Mouse (Mus musculus) embryo, embryonic 9.5 days (tissue): ENCODE data around the gene Ankfn1.
A peak's percentile ranks its signal among the peaks of the same experiment; 100 is the strongest.

Experiments used
- DNase-seq: peaks from one replicate; pipeline ENCODE4 v3.0.0-alpha.2; 2017; ENCODE audit errors: extremely low spot score

Gene Ankfn1

DNA sequence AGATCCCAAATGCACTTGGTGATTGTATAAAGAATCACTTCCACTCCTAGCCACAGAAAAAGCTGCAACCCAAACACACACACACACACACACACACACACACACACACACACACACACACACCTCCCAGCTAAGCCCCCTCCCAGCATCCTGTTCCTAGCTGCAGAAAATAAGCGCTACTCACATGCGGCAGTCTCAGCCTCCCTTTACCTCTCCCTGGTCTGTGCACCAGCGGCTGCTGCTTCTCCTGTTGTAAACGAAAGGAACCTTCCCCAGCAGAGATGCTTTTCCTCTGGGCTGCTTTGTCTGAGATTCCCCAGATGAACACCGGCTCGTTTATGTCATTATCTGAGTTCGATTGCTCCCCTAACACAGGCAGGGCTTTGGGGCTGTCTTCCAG lies at the start of gene Ankfn1:
Ankfn1 (minus strand) TSS at position 223 of the 400 bp plus-strand sequence.
- DNase-seq, result no peak

DNA sequence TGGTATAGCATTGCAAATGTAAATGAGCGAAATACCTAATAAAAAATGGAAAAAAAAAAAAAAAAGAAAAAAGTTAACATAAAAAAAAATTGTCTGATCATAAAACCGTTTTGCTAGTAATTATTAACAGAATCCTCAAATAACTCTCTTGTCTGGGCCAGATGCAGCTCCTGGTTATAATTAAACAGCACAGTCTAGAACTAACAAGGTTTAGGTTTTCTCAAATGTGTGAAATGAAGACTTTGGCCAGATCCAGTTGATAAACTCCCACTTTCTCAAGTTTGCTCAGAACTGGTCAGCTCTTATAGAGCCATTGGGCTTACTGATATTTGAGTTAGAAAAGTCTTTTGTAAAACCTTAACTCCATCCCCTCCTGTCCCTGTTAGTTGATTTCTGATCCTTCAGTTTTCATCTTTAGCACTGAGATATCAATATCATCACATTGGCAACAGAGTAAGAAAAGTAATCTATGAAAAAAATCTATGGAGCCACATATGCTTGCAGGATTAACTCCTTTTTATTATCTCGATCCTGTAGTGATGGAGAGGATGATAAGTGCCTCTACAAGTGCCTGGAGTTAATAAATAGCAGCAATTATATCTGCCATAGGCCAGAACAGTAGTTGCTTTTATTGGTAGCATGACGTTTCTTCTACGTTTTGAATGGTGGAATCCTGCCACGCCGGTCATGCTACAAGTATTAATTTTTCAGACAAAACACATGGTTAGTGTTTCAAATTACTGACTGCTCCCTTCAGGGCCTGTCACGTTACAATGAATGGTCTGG lies 46.4 kb upstream of the Ankfn1 start:
- no peak for DNase-seq

DNA sequence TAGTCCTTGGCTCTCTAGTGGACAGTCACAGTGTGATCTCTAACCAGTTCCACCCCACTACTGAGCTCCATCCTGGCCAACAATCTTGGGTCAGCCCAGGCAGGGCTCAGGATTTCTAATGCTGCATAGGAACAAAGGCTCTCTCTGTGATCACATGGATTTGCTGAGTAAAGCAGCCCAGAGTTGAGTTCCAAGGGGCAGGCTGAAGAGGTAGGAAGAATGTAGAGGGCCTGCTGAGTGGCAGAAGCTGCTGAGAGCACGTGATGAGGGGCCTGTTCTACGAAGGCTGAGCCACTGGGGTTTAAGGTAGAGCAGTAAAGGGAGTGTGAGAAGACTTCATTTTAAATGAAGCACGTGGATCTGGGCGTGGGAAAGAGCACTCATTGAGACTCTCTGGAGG lies 41.1 kb upstream of the Ankfn1 start:
- no peak for DNase-seq

DNA sequence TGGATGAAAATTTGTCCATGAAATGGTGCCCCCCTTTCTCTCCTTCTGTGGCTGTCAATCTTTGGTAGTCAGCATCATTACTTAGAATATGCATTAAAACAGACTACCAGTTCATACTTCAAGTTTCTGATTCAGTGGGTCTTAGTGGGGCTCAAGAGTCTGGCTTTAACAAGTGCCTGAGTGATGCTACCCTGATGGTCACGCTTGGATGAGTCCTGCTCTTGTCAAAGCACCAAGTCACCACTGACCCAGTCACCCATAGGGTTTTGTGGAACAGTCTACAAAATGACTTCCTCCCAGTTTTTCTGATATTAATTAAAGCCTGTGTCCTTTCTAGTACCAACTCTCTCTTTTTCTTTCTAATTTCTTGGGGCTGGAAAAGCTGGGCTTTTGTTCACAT lies 34.0 kb upstream of the Ankfn1 start:
- DNase-seq, result no peak

DNA sequence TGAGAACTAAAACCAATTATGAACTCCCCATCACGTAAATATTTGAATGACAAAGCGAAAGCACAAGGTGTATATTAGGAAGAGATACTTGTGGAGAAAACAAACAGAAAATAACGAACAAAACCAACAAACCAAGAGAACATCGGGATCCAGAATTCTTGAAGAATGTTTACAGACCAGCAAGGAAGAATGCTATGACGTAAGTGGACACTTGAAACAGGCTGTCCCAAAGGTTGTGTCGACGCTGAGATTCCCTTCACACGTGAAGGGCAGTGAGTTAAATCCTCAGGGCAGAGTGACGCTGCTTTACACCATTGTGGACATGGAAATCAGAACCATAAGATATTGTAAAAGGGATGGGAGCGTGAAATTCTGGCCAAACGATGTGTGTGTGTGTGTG lies 30.5 kb upstream of the Ankfn1 start:
- no peak for DNase-seq

DNA sequence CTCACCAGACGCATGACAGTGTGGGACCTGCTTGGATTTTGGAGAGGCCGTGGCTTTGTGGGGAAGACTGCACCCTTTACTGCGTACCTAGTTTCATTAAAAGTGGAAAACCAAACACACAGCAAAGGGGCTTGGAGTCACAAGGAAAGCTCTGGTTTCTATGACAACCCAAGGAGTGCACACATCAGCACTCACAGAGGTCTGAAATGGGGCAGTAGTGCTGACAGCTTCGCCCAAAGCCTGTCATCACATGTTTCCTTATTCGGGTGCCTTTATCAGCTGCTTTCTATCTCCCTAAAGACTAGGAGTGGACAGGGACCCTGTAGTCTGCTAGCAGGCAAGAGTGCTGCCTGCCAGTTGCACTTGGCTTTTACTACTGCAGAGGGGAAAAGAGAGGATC lies 27.4 kb upstream of the Ankfn1 start:
- DNase-seq, result peak; percentile 10

DNA sequence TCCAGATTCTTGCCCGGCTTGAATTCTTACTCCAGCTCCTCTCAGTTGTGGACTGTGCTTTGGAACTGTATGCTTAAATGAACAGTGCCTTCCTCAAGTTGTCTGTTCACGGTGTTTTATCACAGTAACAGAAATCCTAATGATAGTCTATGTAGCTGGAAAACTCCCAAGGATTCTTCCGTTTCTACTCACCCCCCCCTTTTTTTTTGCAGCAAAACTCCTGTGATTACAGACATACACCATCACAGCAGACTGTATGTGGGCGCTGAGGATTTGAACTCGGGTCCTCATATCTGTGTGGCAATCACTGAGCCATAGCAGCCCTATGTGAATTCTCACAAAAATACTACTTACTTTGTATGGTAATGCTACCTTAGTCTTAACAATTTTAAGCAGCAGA lies 26.5 kb upstream of the Ankfn1 start:
- no peak for DNase-seq

DNA sequence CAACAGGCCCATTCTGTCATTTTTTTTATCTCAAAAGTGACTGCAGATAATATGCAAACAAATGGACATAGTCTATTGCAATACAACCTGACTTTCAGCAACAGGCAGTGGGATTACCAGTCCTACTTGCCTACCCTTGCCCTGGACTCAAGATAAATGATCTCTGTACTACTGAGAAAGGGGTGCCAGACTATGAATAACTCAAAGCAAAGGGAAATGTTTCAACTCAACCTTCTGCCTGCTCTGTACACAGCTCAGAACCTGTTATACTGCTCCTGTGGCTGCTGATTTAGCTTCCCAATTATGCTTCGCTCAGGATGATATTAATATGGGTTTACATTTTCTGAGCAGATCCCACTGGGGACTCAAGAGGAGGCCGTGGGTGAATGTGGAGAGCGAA lies 15.3 kb upstream of the Ankfn1 start:
- no peak for DNase-seq

DNA sequence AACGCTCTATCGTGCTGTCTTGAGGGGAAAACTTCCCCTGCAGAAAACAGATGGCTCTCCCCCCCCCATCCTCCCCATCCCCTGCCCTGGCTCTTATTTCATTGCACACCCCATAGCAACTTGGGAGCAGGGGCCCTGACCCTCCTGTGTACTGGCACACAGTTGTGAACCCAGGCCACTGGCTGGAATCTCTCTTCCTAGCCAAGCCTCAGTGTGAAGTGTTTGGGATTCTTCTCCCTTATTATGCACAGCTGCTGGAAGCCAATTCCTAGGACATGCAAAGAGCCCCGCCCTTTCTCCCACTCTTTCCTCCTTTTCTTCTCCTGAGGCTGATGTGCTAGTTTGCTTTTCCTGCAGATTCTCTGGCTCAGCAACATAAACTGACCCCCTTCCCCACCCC lies 1.4 kb downstream of the Ankfn1 start:
- no peak for DNase-seq

DNA sequence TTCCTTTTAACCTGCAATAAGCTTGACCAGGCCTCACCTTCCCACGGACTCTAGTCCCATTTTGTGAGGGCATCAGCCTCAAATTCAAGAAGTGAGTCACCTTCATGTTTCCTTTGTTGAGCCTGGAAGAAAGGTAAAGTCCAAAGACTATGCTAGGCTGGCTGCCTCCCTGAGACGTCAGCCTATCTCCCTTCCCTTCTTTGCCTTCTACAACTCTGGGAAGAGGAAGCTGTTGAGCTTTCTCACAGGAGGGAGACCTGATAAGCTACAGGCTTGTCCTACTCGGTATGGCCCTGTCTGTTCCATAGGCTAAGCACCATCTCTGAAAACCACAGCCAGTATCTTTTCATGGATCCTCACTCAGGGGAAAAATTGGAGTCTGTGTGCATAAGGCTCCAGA lies 2.5 kb downstream of the Ankfn1 start:
- no peak for DNase-seq

DNA sequence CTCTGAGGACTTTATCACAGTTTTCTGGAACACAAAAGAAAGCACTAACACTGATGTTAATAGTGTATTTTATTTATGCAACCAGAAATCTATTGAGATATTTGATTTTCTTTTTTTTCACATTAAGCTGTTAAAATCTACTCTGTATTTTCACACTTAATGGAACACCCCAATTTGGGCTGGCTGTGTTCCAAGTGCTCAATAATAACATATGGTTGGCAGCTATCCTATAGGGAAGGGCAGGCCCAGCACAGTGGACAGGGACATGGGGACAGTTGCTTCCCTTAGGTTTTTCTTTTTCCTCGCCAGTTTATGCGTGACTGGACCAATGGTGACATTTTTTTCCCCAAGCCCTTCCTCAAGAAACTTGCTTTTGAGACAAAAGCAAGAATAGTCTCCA lies 4.5 kb downstream of the Ankfn1 start:
- no peak for DNase-seq

DNA sequence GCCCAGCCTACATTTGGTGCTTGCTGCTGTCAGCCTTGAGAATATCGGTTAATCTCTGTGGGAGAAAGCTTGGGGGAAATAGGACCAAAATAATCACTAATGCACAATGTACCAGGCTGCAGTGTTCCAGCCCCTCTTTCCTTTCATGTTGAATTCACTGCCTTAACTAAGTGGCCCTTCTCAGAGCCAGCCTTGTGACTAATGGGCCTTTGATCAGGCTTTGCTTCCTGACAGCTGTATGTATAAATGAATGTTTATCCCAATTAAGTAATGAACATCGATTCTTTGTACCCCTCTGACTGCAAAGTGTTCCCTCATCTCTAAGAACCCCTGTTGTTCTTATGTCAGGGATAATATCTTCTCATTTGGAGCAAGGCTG lies 11.7 kb downstream of the Ankfn1 start:
- no peak for DNase-seq

DNA sequence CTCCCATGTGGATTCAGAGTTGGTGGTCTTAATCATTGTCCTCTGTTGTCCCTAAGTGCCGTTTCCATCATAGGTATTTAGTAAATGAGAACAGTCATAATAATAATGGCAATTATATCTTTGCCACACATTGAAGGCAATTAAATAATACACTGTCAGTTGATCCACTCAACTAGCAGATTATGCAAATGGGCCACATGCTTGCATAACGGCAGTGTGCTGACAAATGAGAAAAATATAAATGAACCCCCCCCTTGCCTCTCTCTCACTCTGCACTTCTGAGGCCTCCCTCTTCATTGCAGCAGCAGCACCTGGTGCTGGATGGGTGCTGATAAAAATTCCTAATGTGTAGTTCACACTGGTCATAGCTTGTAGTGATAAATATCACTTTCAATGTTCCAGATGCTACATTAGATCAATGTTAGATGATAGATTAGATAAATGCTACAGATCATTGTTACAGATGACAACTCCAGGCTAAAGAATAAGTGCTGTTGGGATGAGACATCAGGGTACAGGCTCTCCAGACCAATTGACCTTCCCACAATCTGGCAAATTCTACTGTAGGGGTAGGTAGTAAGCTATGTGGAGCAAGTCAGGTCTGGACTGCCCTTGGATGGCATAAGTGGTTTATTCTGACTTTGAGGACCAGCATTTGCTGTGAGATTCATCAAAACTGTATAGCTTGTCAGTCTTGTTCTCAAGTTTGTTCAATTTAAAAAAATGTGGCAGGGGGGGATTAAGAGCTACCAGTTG lies 12.3 kb downstream of the Ankfn1 start:
- DNase-seq, result no peak

DNA sequence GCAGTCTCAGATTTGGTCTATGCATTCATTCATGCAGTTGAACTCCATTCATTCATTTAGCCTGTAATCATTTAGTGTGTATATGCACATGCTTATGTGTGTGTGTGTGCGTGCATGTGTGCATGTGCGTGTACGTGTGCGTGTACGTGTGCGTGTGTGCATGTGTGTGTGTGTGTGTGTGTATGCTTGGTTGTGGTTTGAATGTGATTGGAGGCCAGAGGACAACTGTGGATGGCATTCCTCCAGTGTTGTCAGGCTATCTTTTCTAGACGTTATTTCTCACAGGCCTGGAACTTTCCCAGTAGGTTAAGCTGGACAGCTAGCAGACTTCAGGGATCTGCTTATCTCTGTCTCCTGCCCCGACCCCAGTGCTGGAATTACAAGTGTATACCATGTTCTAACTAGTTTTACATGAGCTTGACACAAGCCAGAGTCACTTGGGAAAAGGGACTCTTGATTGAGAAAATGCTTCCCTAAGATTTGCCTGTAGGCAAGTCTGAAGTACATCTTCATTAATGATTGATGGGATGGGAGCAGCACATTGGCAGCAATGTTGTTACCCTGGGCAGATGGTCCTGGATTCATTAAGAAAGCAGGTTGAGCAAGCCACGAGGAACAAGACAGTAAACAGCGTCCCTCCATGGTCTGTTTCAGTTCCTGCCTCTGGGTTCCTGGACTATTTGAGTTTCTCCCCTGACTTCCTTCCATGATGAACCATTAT lies 43.3 kb downstream of the Ankfn1 start:
- no peak for DNase-seq

DNA sequence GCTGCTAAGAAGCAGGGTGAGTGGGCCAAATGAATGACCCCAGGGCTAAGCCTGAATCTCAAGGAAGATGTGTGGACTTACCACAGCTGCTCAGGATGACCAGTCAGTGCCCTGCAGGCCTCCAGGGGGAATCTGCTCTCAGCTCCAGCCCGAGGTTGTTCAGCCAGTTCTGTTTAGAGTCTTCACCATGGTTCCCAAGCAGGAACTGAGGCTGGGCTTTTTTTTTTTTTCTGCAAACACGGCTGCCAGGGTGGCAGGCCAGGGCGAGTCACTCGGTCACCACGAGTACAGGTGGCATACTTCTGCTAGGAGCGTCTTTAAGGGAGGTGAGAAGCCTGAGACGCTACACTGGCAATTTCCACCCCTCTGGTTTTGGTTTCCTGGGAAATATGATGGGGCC lies 43.9 kb downstream of the Ankfn1 start:
- no peak for DNase-seq

DNA sequence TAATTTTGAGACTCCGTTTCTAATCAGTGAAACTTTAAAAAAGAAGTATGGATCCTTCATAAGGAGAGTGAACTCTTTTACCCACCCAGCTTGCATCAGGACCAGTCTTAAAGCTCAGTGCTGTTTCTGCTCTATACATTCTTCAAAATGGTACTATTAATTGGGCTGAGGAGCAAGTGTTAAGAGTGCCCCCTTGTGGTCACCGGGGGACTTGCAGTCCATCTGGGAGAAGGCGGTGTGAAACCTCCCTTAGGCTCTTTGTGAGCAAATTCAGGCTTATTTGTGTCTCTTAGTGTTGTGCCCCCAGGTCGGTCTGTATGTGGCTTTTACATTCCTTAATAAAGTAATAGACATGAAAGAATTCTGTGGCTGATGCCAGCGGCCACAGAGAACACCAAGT lies 56.6 kb downstream of the Ankfn1 start:
- DNase-seq, result peak; percentile 75

DNA sequence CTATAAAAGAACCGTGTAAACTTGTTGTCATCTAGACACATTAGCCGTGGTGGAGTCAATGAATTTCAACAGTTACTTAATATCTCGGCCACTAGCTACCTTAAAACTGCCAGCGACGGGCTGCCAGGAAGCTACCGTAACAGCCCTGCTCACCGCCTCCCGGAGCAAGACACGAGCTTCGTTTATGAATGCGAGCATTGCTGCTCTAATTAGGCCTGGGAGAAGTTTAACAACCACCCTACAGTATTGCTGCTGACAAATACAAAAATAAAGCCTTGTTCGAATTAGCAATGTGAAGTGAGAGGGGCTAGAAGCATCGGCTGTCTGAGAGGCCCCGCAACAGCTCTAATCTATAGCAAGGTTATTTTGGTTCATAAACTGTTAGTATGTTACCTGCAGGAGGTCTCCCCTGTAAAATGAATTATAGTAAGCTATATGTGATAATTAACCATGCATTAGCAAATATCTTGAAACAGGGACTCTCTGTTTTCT lies 58.9 kb downstream of the Ankfn1 start:
- DNase-seq, result no peak

DNA sequence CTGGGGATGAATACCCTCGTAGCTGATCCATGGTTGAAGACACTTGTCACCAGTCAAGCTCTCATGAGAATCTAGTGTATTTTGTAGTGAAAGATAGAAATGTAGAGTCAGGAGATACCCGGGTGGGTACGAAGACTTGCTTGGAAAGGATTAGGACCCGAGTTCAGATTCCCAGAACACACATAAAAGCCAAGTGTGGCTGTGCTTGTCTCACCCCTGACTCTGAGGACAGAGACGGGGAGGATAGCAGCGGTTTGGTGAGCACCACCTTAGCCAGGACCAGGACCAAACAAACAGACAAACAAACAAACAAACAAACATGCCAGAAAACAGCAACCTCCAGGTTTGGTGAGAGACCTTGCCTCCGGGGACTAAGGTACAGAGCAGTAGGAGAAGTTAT lies 61.1 kb downstream of the Ankfn1 start:
- DNase-seq, result no peak

DNA sequence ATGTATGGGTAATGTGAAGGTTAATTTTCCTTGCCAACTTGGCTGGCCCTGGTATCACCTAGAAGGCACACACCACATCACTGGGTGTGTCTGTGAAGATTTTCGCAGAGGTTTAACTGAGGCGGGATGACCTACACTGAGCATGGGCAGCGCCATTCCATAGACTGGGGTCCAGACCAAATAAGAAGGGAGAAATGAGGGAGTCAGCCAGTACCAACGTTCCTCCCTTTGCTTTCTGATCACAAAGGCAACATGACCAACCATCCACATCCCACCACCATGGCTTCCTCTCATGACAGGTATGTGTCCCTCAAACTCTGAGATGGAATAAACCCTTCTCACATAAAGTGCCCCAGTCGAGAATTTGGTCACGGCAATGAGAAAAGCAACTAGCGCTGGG lies 68.9 kb downstream of the Ankfn1 start:
- DNase-seq, result no peak

DNA sequence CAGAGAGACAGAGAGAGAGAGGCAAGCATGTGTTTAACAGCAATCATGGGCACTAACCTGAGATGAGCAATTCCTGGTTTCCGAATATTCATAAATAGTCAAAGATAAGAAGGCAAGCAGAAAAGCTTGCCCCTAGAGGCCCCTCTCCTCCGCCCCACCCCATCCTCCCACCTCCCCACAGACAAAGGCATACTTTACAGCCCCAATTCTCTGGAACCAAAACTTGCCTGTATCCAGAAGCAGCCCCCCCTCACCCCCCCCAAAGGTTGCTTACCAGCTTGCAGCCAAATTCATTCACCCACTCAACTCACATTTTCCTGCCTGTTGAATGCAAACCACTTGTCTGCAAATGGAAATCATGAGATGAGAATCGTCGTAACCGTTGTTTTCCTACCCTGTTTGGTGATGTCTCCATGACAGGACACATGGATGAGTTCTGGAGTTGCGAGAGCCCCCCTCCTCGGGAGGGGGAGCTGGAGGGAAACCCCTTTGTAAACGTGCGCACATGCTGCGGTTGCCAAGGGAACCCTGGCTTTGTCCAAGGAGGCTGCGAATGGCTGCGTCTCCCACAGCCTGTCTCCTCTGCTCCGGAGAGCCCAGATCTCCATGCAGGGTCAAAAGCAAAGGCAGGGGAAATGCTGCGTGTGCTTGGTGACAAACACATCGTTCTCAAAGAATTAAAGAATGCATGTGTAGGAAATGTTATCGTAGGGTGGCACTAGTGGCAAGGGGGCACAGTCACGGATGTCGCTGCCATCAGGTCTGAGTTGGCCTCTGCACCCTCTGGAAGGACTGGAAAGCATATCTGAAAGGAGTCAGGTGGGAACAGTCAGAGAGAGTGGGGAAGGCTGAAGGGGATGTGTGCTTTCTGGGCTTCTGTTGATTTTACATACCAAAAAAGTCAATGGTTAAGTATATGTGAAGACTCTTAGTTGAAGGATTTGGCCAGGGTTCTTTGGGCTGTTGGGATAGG lies 80.7 kb downstream of the Ankfn1 start:
- DNase-seq, result peak; percentile 49

DNA sequence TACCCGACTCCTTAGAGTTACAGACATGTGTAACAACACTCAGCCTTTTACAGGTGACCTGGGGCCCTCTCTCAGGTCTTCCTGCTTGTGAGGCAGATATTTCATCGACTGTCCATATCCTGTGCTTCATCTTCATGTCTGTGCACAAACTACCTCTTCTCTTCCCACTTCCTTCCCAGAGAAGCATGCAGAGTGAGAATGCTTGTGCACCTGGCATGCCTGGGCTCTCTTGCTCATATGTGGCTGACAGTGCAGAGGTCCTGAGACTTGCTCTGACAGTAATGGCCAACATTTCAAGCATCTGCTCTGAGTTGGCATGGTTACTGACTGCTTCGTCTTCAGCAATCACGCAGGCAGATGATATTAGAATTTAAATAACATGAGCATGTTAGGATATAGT lies 83.8 kb downstream of the Ankfn1 start:
- DNase-seq, result no peak
